Mouse (Mus musculus): ENCODE measurements at regions not wholly inside any gene's neighbourhood (a gene's known extent, or its start where the extent isn't known, plus 50 kb on each side); places are given as distances from the start of the nearest gene placed in this dataset.

GRCm38 (mm10) chr3:71274287-71275204, 1267.1 kb downstream of the Otol1 start:
- WGBS: 36% methylated on average over 5 of the region's 5 CpGs
- Histone ChIP-seq H3K36me3 (ENCODE audit: control insufficient read depth, insufficient read depth, low read length) (no peaks in the 10 kb centered on the region), H3K4me1 (ENCODE audit: control insufficient read depth, insufficient read depth, insufficient read length, low read length) (no peaks in the 10 kb centered on the region), H3K27ac (ENCODE audit: insufficient read depth, low read depth, low read length) (peak overlapping the region; percentile 62; the same call in 1 of the 2 replicates), H3K27me3 (ENCODE audit: control insufficient read depth, insufficient read depth, low read length) (no peaks in the 10 kb centered on the region), H3K4me3 (ENCODE audit: low read depth, low read length) (no peak overlapping the region)
- TF ChIP-seq CTCF (IDR thresholded peaks at IDR 0.05; ENCODE audit: extremely low read depth, insufficient read length, insufficient replicate concordance, low read depth, low read length): no peak
- no peak for TF ChIP-seq POLR2A (IDR thresholded peaks at IDR 0.05; ENCODE audit: low read depth, low read length)

GRCm38 (mm10) chr3:71296541-71296940, 1289.1 kb downstream of the Otol1 start:
- no peak overlapping the region for H3K27ac ChIP-seq (ENCODE audit: insufficient read depth, low read depth, low read length)
- H3K36me3 ChIP-seq (ENCODE audit: control insufficient read depth, insufficient read depth, low read length): no peaks in the 10 kb centered on the region
- TF ChIP-seq CTCF (IDR thresholded peaks at IDR 0.05; ENCODE audit: extremely low read depth, insufficient read length, insufficient replicate concordance, low read depth, low read length): no peak
- no peak for TF ChIP-seq POLR2A (IDR thresholded peaks at IDR 0.05; ENCODE audit: low read depth, low read length)
- no peaks in the 10 kb centered on the region for H3K4me1 ChIP-seq (ENCODE audit: control insufficient read depth, insufficient read depth, insufficient read length, low read length)
- WGBS: 31% methylated on average over 1 of the region's 1 CpGs
- no peak overlapping the region for H3K4me3 ChIP-seq (ENCODE audit: low read depth, low read length)
- no peaks in the 10 kb centered on the region for H3K27me3 ChIP-seq (ENCODE audit: control insufficient read depth, insufficient read depth, low read length)
